ENCODE assay signal across 11 mouse cellular contexts in the genomic region with DNA sequence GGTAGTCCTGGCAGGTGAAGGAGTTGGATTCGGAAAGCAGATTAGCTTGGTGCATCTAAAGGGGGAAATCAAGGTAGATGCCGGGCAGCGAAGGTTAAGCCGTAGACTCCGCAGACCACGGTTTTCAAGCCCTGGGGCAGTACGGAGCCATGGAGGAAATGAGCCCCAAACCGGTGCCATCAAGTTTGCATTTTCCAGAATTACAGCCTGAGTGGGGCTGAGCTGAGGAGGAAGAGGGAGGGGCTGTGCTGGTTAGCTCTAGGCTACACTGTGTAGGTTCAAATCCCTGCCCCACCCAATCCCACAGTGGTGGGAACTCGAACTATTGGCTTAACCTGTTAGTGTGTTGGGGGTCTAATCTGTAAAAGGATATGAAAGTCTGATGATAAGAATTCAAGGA. TPM values are rescaled to one million over a fixed set of nuclear protein-coding genes. Genes with fewer than 3 reads are reported as not detected.
DNase-seq lines count a peak whose midpoint lies in the region; ATAC-seq and TF ChIP-seq lines count a peak whose summit lies in the region.
"Had no signal": no experiment of that assay in that cellular context is flagged by ENCODE, and none has a peak within 500 bp of the region (broad histone marks: within the 10 kb centered on the region; RNA-seq: fewer than 3 reads in every experiment).

No protein-coding gene starts in this region.

- no peak for ATAC-seq in heart, embryonic 14.5 days (ENCODE audit: insufficient number of reproducible peaks, insufficient read depth, low FRiP score, low read depth)
- ATAC-seq in heart, postnatal 0 days (ENCODE audit: insufficient read depth, low read depth): no peak
- no peak for ATAC-seq in lung, embryonic 16.5 days (ENCODE audit: low read depth)

- TF ChIP-seq EP300 in heart, postnatal 0 days (IDR thresholded peaks at IDR 0.05; ENCODE audit: low read depth): 0 out of 2 replicates have a peak, but pooled peaks have one; percentile 1

- no peaks in the 10 kb centered on the region for H3K27me3 ChIP-seq in heart, embryonic 14.5 days (ENCODE audit: control insufficient read depth, insufficient read depth, low read length)
- H3K27me3 ChIP-seq in heart, postnatal 0 days (ENCODE audit: control insufficient read depth, insufficient read depth, low read length): no peaks in the 10 kb centered on the region
- H3K27me3 ChIP-seq in lung, embryonic 16.5 days (ENCODE audit: control insufficient read depth, insufficient read depth, low read depth, low read length): no peaks in the 10 kb centered on the region

- H3K4me1 ChIP-seq in heart, embryonic 14.5 days (ENCODE audit: control insufficient read depth in 2 of 2, insufficient read depth in 2 of 2, low read length in 2 of 2): peaks cover 11 to 14% of the 10 kb centered on the region in 2 experiments
- peaks cover 11% of the 10 kb centered on the region for H3K4me1 ChIP-seq in lung, adult 2 months (ENCODE audit: control insufficient read depth, insufficient read depth, low read length)
- H3K4me1 ChIP-seq in heart, postnatal 0 days (ENCODE audit: control insufficient read depth, insufficient read depth): no peaks in the 10 kb centered on the region
- H3K4me1 ChIP-seq in lung, embryonic 16.5 days (replicated peaks; ENCODE audit: control insufficient read depth, insufficient read depth, low read length): peaks cover 3% of the 10 kb centered on the region

- no peaks in the 10 kb centered on the region for H3K36me3 ChIP-seq in heart, embryonic 14.5 days (ENCODE audit: control insufficient read depth, insufficient read depth, low read length)
- H3K36me3 ChIP-seq in heart, postnatal 0 days (replicated peaks; ENCODE audit: control insufficient read depth, insufficient read depth, low read length): no peaks in the 10 kb centered on the region
- H3K36me3 ChIP-seq in lung, embryonic 16.5 days (ENCODE audit: control insufficient read depth, insufficient read depth, low read length): no peaks in the 10 kb centered on the region

- H3K4me2 ChIP-seq in heart, embryonic 14.5 days (ENCODE audit: low read length): no peak overlapping the region
- no peak overlapping the region for H3K4me2 ChIP-seq in heart, postnatal 0 days (ENCODE audit: low read depth, low read length)
- no peak overlapping the region for H3K4me2 ChIP-seq in lung, embryonic 16.5 days (ENCODE audit: low read depth, low read length)
- H3K4me2 ChIP-seq: hindbrain, embryonic 14.5 days had no signal

- peak overlapping the region; percentile 19 to 37; a peak in 1 of 4 replicates for H3K27ac ChIP-seq in heart, embryonic 14.5 days (replicated peaks in 1 of 2; ENCODE audit: control insufficient read depth in 1 of 2, insufficient read depth in 1 of 2, low read depth in 2 of 2, low read length in 2 of 2)
- H3K27ac ChIP-seq in heart, postnatal 0 days (ENCODE audit: low read depth): peak overlapping the region; percentile 60
- peak overlapping the region; percentile 46 for H3K27ac ChIP-seq in lung, embryonic 16.5 days (ENCODE audit: low read length)
- H3K27ac ChIP-seq: hindbrain, embryonic 14.5 days had no signal

- H3K4me3 ChIP-seq in heart, embryonic 14.5 days (ENCODE audit: control insufficient read depth in 1 of 2, insufficient read depth in 1 of 2, low read depth in 1 of 2, low read length in 2 of 2): no peak overlapping the region
- peak overlapping the region; percentile 67 for H3K4me3 ChIP-seq in lung, adult 2 months (replicated peaks; ENCODE audit: extremely low read depth, low read depth, low read length)
- no peak overlapping the region for H3K4me3 ChIP-seq in heart, postnatal 0 days (ENCODE audit: low read depth, low read length)
- no peak overlapping the region for H3K4me3 ChIP-seq in lung, embryonic 16.5 days (ENCODE audit: low read length)
- H3K4me3 ChIP-seq: myocyte had no signal

- H3K9ac ChIP-seq in heart, embryonic 14.5 days (ENCODE audit: low read length): no peak overlapping the region
- H3K9ac ChIP-seq in heart, postnatal 0 days (replicated peaks; ENCODE audit: low read depth, low read length): no peak overlapping the region
- no peak overlapping the region for H3K9ac ChIP-seq in lung, embryonic 16.5 days (ENCODE audit: low read length)
- H3K9ac ChIP-seq: hindbrain, embryonic 14.5 days had no signal

- no peak for TF ChIP-seq CTCF in lung, adult 2 months (IDR thresholded peaks at IDR 0.05; ENCODE audit: insufficient read depth, low read length)
- no peak for TF ChIP-seq CTCF in heart, postnatal 0 days (IDR thresholded peaks at IDR 0.05; ENCODE audit: low read depth)

- no peak for TF ChIP-seq POLR2A in lung, adult 2 months (IDR thresholded peaks at IDR 0.05; ENCODE audit: borderline replicate concordance, extremely low read depth, low read depth, low read length)

- WGBS in heart, embryonic 14.5 days: 75% methylated on average over 9 of the region's 9 CpGs
- WGBS in lung, adult 2 months: 59% methylated on average over 9 of the region's 9 CpGs
- 69% methylated on average over 9 of the region's 9 CpGs for whole genome bisulfite sequencing in heart, postnatal 0 days
- WGBS in lung, embryonic 16.5 days: 63% methylated on average over 9 of the region's 9 CpGs

- no peak for DNase-seq in heart, adult 8-10 months (ENCODE audit: low spot score)
- DNase-seq in lung, adult 2 months: no peak
- no peak for DNase-seq in lung, postnatal 25 days (ENCODE audit: low spot score)
- DNase-seq in heart, postnatal 0 days (ENCODE audit: low spot score): no peak
- DNase-seq in cerebellum, postnatal 14 days: no peak
- no peak for DNase-seq in thymus, postnatal 25 days
- DNase-seq: thymus, adult 2 months had no signal

- no peaks in the 10 kb centered on the region for H3K9me3 ChIP-seq in heart, embryonic 14.5 days (ENCODE audit: control insufficient read depth, low read length)
- H3K9me3 ChIP-seq in heart, postnatal 0 days (replicated peaks; ENCODE audit: control insufficient read depth, low read length): no peaks in the 10 kb centered on the region
- no peaks in the 10 kb centered on the region for H3K9me3 ChIP-seq in lung, embryonic 16.5 days (ENCODE audit: control insufficient read depth, low read length)

RNA-seq across cellular contexts. Expression of a gene that starts 49.9 kb away (rescaled TPM):
- polyA plus RNA-seq in heart, embryonic 14.5 days (2014; fragmentation: Nextera tagmentation; extraction: Ambion mirVana): 4.5 and 4.6 TPM in 2 replicates
- total RNA-seq in heart, adult 8-10 months (2022): 1 to 10 TPM; 3.6 to 5.1 (median 4.4) TPM
- 14.5 and 38.8 TPM in 2 replicates for polyA plus RNA-seq in lung, adult 2 months (2012; rRNA removed)
- 66.1 and 143 TPM in 2 replicates for total RNA-seq in heart, postnatal 0 days (2014; rRNA removed; ENCODE audit: low replicate concordance)
- 1.2 and 1.6 TPM in 2 replicates for polyA plus RNA-seq in heart, postnatal 0 days (2015; fragmentation: Nextera tagmentation; extraction: Ambion mirVana)
- polyA plus RNA-seq in lung, embryonic 16.5 days (2015; fragmentation: Nextera tagmentation; extraction: Ambion mirVana): 1.8 and 2.3 TPM in 2 replicates
